Comparison of ENCODE assay signal across 35 mouse cellular contexts in the genomic region with DNA sequence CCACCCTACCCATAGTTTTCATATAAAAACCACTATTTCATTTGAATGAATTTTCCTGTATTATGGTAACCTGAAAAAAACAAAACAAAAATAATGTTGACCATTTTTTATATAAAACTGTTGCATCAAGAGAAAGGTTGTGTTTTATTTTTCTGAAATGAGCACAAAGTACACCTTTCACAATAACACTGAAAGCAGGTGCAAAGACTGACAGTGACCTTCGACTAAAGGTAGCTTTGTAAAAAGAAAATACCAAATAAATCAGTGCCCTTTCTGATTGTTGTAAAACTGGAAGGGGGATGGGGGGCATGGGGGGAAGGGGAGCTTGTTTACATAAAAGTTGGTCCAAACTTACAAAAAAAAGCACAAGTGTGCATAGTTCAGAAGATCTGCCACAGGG.
"Had no signal": no experiment of that assay in that cellular context is flagged by ENCODE, and none has a peak within 500 bp of the region (broad histone marks: within the 10 kb centered on the region; RNA-seq: fewer than 3 reads in every experiment).

No protein-coding gene starts in this region.

- H3K9ac ChIP-seq: heart, embryonic 12.5 days; heart, embryonic 13.5 days; heart, embryonic 15.5 days; hindbrain, embryonic 12.5 days; hindbrain, embryonic 13.5 days; hindbrain, embryonic 14.5 days; hindbrain, embryonic 15.5 days; intestine, embryonic 15.5 days; kidney, embryonic 15.5 days had no signal

- DNase-seq: heart, postnatal 10 days; heart, postnatal 14 days; heart, postnatal 36 days; heart, postnatal 4 days; kidney, adult 11 months; kidney, adult 18-20 months; kidney, adult 2 months; kidney, adult 8-10 months; kidney, adult 9 months; kidney, postnatal 10 days; kidney, postnatal 14 days; kidney, postnatal 25 days; kidney, postnatal 36 days; kidney, postnatal 4 days; layer of hippocampus, adult 9-11 months; layer of hippocampus, postnatal 36 days had no signal

- H3K27me3 ChIP-seq: heart, embryonic 12.5 days; heart, embryonic 13.5 days; heart, embryonic 15.5 days; hindbrain, embryonic 12.5 days; hindbrain, embryonic 13.5 days; hindbrain, embryonic 15.5 days; intestine, embryonic 15.5 days; kidney, embryonic 15.5 days had no signal

- ATAC-seq: hindbrain, embryonic 16.5 days; hindbrain, postnatal 0 days; inflammation-experienced regulatory T-cells, adult 6 months; intestine, embryonic 16.5 days; intestine, postnatal 0 days had no signal

- H3K4me2 ChIP-seq: heart, embryonic 11.5 days; heart, embryonic 12.5 days; heart, embryonic 13.5 days; heart, embryonic 15.5 days; hindbrain, embryonic 12.5 days; hindbrain, embryonic 13.5 days; hindbrain, embryonic 14.5 days; hindbrain, embryonic 15.5 days; intestine, embryonic 15.5 days; kidney, embryonic 15.5 days had no signal

- H3K27ac ChIP-seq: heart, embryonic 10.5 days; heart, embryonic 13.5 days; heart, embryonic 15.5 days; hindbrain, embryonic 10.5 days; hindbrain, embryonic 12.5 days; hindbrain, embryonic 13.5 days; hindbrain, embryonic 14.5 days; hindbrain, embryonic 15.5 days; hindbrain, postnatal 0 days; intestine, embryonic 15.5 days; kidney, embryonic 15.5 days; kidney, postnatal 0 days; layer of hippocampus, adult 2 months had no signal

- H3K9me3 ChIP-seq: heart, embryonic 10.5 days; heart, embryonic 12.5 days; heart, embryonic 13.5 days; heart, embryonic 15.5 days; hindbrain, embryonic 10.5 days; hindbrain, embryonic 12.5 days; hindbrain, embryonic 13.5 days; hindbrain, embryonic 15.5 days; intestine, embryonic 15.5 days; kidney, embryonic 15.5 days had no signal

- H3K4me3 ChIP-seq: heart, embryonic 10.5 days; heart, embryonic 12.5 days; heart, embryonic 13.5 days; heart, embryonic 15.5 days; hindbrain, embryonic 10.5 days; hindbrain, embryonic 12.5 days; hindbrain, embryonic 13.5 days; hindbrain, embryonic 15.5 days; intestine, embryonic 15.5 days; kidney, embryonic 15.5 days; layer of hippocampus, adult 2 months had no signal

- H3K4me1 ChIP-seq: heart, embryonic 10.5 days; heart, embryonic 12.5 days; heart, embryonic 13.5 days; heart, embryonic 15.5 days; hindbrain, embryonic 10.5 days; hindbrain, embryonic 12.5 days; hindbrain, embryonic 13.5 days; hindbrain, embryonic 15.5 days; intestine, embryonic 15.5 days; kidney, embryonic 15.5 days had no signal
